Mouse (Mus musculus) small intestine, adult 2 months (tissue): ENCODE measurements around the gene Trim54. TPM values are rescaled to one million over a fixed set of nuclear protein-coding genes. Genes with fewer than 3 reads are reported as not detected.

ENCODE experiments used
- H3K27ac ChIP-seq: fragments of 200-500 bp; 2 replicates; pipeline ENCODE4 v1.5.1; 2012; ENCODE audit warnings: low read depth, low read length, control low read depth, inconsistent platforms; ENCODE audit not compliant: insufficient read depth
- H3K27me3 ChIP-seq: fragments of 200-500 bp; 2 replicates; pipeline ENCODE4 v1.6.1; 2012; ENCODE audit warnings: mild to moderate bottlenecking, moderate library complexity, low read length, inconsistent platforms; ENCODE audit not compliant: control insufficient read depth, insufficient read depth
- H3K36me3 ChIP-seq: fragments of 200-500 bp; 2 replicates; pipeline ENCODE4 v1.6.1; 2012; ENCODE audit warnings: mild to moderate bottlenecking, low read length, control low read depth, inconsistent platforms; ENCODE audit not compliant: control insufficient read depth, insufficient read depth
- H3K4me1 ChIP-seq: fragments of 200-500 bp; 2 replicates; pipeline ENCODE4 v1.6.1; 2012; ENCODE audit warnings: low read length, inconsistent platforms, mixed read lengths; ENCODE audit not compliant: control insufficient read depth, insufficient read depth, insufficient read length
- H3K4me3 ChIP-seq: fragments of 200-500 bp; 2 replicates; pipeline ENCODE4 v1.5.1; 2012; ENCODE audit warnings: low read depth, mild to moderate bottlenecking, control low read depth, inconsistent platforms, low read length, moderate library complexity
- CTCF ChIP-seq: fragments of 200-500 bp; IDR thresholded peaks from 2 replicates; pipeline ENCODE4 v1.5.1; 2012; ENCODE audit warnings: low read depth, mild to moderate bottlenecking, control low read depth, inconsistent platforms, low read length, moderate library complexity, mixed read lengths; ENCODE audit not compliant: insufficient replicate concordance, insufficient read length; ENCODE audit errors: extremely low read depth
- POLR2A ChIP-seq: fragments of 200-500 bp; IDR thresholded peaks from 2 replicates; pipeline ENCODE4 v1.6.1; 2012; ENCODE audit warnings: low read depth, mild to moderate bottlenecking, control low read depth, inconsistent platforms, low read length, moderate library complexity
- WGBS: fragments of 180-500 bp; shearing (Covaris S2); methylation state at CpG from one replicate; pipeline ENCODE4 v1.1.7; 2018; 5-methylcytosine and 5-hydroxymethylcytosine counted together
- polyA plus RNA-seq: library from polyadenylated mRNA; depleted of rRNA; stranded (reverse); fragments of >200 nt; gene quantifications from 2 replicates; pipeline ENCODE4 v1.2.3, GENCODE M21; 2012; rRNA removed

Gene Trim54
- not detected in 2 replicates for polyA plus RNA-seq

GRCm38 (mm10) chr5:31116354-31116753, at the start of gene Trim54:
Trim54 (plus strand) TSS chr5:31116712.
- no peak for TF ChIP-seq CTCF
- no peak for TF ChIP-seq POLR2A
- Histone ChIP-seq H3K4me3 (no peak within 1 kb of the TSS), H3K4me1 (no peaks in the 10 kb centered on the region), H3K27me3 (no peaks in the 10 kb centered on the region), H3K27ac (no peak within 1 kb of the TSS), H3K36me3 (no peaks in the 10 kb centered on the region)
- WGBS, result 38% methylated on average over 3 of the region's 3 CpGs

DNA sequence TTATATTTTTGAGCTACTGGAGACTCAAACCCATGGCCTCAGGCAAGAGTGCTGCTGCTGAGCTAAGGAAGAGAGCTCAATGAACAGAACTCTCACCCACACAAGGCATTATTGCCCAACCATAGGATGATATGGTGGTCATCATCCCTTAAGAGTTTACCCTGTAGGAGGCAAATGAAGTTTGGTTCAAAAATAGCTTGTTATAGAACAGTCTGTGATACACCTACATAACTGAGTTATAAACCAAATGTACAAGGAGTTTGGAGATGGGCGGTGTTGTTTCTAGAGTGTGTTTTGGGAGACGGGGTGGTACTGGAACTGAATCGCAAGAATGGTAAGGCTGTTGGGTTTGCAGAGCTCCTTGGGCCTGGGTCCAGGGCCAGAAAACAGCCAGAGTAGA, 46.7 kb upstream of the Trim54 start:
- Histone ChIP-seq H3K36me3 (peaks cover 58% of the 10 kb centered on the region), H3K27me3 (no peaks in the 10 kb centered on the region), H3K27ac (no peak overlapping the region), H3K4me1 (no peaks in the 10 kb centered on the region), H3K4me3 (no peak overlapping the region)
- TF ChIP-seq CTCF, result no peak
- no peak for TF ChIP-seq POLR2A
- 98% methylated on average over 3 of the region's 3 CpGs for WGBS

DNA sequence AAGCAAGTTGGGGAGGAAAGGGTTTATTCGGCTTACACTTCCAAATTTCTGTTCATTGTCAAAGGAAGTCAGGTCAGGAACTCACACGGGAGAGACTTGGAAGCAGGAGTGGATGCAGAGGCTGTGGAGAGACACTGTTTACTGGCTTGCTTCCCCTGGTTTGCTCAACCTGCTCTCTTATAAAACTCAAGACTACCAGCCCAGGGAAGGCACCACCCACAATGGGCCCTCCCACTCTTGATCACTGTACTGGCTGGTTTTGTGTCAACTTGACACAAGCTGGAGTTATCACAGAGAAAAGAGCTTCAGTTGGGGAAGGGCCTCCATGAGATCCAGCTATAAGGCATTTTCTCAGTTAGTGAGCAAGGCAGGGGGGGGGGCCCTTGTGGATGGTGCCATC, 45.5 kb upstream of the Trim54 start:
- H3K4me3 ChIP-seq, result no peak overlapping the region
- peaks cover 62% of the 10 kb centered on the region for H3K36me3 ChIP-seq
- no peaks in the 10 kb centered on the region for H3K27me3 ChIP-seq
- 83% methylated on average over 2 of the region's 2 CpGs for WGBS
- H3K27ac ChIP-seq, result no peak overlapping the region
- H3K4me1 ChIP-seq, result no peaks in the 10 kb centered on the region
- no peak for TF ChIP-seq POLR2A

- TF ChIP-seq POLR2A (no peak), CTCF (no peak)
- Histone ChIP-seq H3K4me3 (no peak overlapping the region), H3K27ac (no peak overlapping the region), H3K27me3 (no peaks in the 10 kb centered on the region), H3K4me1 (no peaks in the 10 kb centered on the region), H3K36me3 (peaks cover 68% of the 10 kb centered on the region)
- WGBS, result 92% methylated on average over 11 of the region's 11 CpGs
These were observed 44.7 kb upstream of the Trim54 start for GRCm38 (mm10) chr5:31071821-31072220.

GRCm38 (mm10) chr5:31073176-31073575, 43.3 kb upstream of the Trim54 start:
- no peak overlapping the region for H3K27ac ChIP-seq
- H3K27me3 ChIP-seq, result no peaks in the 10 kb centered on the region
- H3K4me1 ChIP-seq, result no peaks in the 10 kb centered on the region
- H3K4me3 ChIP-seq, result no peak overlapping the region
- TF ChIP-seq POLR2A, result no peak
- TF ChIP-seq CTCF, result no peak
- WGBS, result 93% methylated on average over 12 of the region's 12 CpGs
- peaks cover 64% of the 10 kb centered on the region for H3K36me3 ChIP-seq

- Histone ChIP-seq H3K27ac (no peak overlapping the region), H3K27me3 (no peaks in the 10 kb centered on the region), H3K4me1 (no peaks in the 10 kb centered on the region), H3K36me3 (peaks cover 41% of the 10 kb centered on the region), H3K4me3 (no peak overlapping the region)
- TF ChIP-seq CTCF (no peak), POLR2A (no peak)
- WGBS, result 86% methylated on average over 13 of the region's 13 CpGs
These were observed 40.2 kb upstream of the Trim54 start for GRCm38 (mm10) chr5:31076346-31076745.

- Histone ChIP-seq H3K4me1 (no peaks in the 10 kb centered on the region), H3K36me3 (peaks cover 15% of the 10 kb centered on the region; the same call in 1 of the 2 replicates), H3K27me3 (no peaks in the 10 kb centered on the region), H3K4me3 (no peak overlapping the region), H3K27ac (no peak overlapping the region)
- WGBS, result 77% methylated on average over 13 of the region's 13 CpGs
- TF ChIP-seq CTCF (no peak), POLR2A (no peak)
These were observed 36.3 kb upstream of the Trim54 start for GRCm38 (mm10) chr5:31080059-31080794.
